Mouse (Mus musculus): ENCODE results near the gene Usp28. TPM values are rescaled to one million over a fixed set of nuclear protein-coding genes. Genes with fewer than 3 reads are reported as not detected.

The Usp28 gene
- polyA plus RNA-seq, 1 experiment from 2014 or later, result 121 TPM

DNA sequence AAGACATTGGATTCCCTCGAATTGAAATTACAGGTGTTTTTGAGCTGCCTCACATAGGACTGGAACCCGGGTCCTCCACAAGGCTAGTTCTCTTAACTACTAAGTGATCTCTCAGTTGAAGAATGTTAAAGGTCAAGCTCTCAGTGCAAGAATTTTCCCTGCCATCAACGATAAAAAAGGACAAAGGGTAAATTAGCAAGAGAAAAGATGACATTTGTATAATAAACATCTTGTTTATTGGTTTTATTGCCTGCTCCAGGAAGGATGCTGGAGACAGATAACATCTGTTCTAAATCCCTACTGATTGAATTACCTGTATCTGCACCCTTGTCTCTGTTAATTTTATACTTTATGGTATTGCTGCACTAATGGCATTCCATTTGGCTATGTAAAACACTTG is 68.9 kb downstream of the Usp28 start:
- Histone ChIP-seq H3K27ac (ENCODE audit: low read length) (no peak overlapping the region), H3K36me3 (ENCODE audit: control insufficient read depth, insufficient read depth) (0 out of 2 replicates have a peak, but pooled peaks cover 2% of the 10 kb centered on the region), H3K4me3 (ENCODE audit: low read length) (no peak overlapping the region), H3K9ac (ENCODE audit: low read length) (no peak overlapping the region), H3K27me3 (ENCODE audit: control insufficient read depth, insufficient read depth, low read length) (no peaks in the 10 kb centered on the region), H3K4me1 (ENCODE audit: control insufficient read depth, insufficient read depth, low read length) (peaks cover 18% of the 10 kb centered on the region), H3K9me3 (replicated peaks; ENCODE audit: control insufficient read depth, low read length) (no peaks in the 10 kb centered on the region), H3K4me2 (ENCODE audit: low read depth, low read length) (no peak overlapping the region)
- ATAC-seq (replicated peaks; ENCODE audit: extremely low read depth, insufficient read depth, low FRiP score), result no peak
- WGBS, result 78% methylated on average over 3 of the region's 3 CpGs

GRCm38 (mm10) chr9:49055333-49056205 is 70.4 kb downstream of the Usp28 start, which contains the start of gene Zw10:
Gene Zw10 (plus strand): TSS chr9:49055613.
- WGBS, result under 1% methylated on average over 53 of the region's 53 CpGs
- H3K27ac ChIP-seq (ENCODE audit: low read length), result peak within 1 kb of the TSS; percentile 79
- H3K36me3 ChIP-seq (ENCODE audit: control insufficient read depth, insufficient read depth), result peaks cover 2% of the 10 kb centered on the region; the same call in 1 of the 2 replicates
- peak within 1 kb of the TSS; percentile 86 for H3K4me2 ChIP-seq (ENCODE audit: low read depth, low read length)
- H3K27me3 ChIP-seq (ENCODE audit: control insufficient read depth, insufficient read depth, low read length), result no peaks in the 10 kb centered on the region
- no peaks in the 10 kb centered on the region for H3K9me3 ChIP-seq (replicated peaks; ENCODE audit: control insufficient read depth, low read length)
- peak within 1 kb of the TSS; percentile 95 for H3K9ac ChIP-seq (ENCODE audit: low read length)
- peak within 1 kb of the TSS; percentile 97 for H3K4me3 ChIP-seq (ENCODE audit: low read length)
- H3K4me1 ChIP-seq (ENCODE audit: control insufficient read depth, insufficient read depth, low read length), result peaks cover 18% of the 10 kb centered on the region
- ATAC-seq (replicated peaks; ENCODE audit: extremely low read depth, insufficient read depth, low FRiP score), result peak; percentile 98

GRCm38 (mm10) chr9:49076847-49077246 is 91.7 kb downstream of the Usp28 start:
- H3K36me3 ChIP-seq (ENCODE audit: control insufficient read depth, insufficient read depth), result peaks cover 54% of the 10 kb centered on the region

DNA sequence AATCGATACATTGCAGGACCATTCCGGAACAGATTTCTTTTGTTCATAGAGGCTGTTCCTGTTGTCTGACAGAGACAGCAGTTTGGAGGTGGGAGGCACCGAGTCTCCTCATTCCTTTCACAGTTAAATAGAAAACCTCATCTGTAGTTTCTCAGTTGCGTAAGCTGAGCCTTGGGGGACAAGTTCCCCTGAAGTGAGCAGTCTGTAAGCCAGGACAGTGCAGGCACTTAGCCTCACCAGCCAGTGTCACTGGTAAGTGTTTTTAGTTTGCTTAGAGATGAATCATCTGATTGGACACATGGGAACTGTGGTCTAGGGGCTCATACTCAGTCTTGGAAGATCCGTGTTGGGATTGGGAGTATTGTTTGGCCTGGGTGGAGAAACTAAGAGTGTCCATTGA is 95.9 kb downstream of the Usp28 start, which contains the start of gene Tmprss5:
Gene Tmprss5 (plus strand): TSS at position 154 of the 400 bp plus-strand sequence.
- Histone ChIP-seq H3K27ac (ENCODE audit: low read length) (no peak within 1 kb of the TSS), H3K36me3 (ENCODE audit: control insufficient read depth, insufficient read depth) (peaks cover 27% of the 10 kb centered on the region), H3K4me1 (ENCODE audit: control insufficient read depth, insufficient read depth, low read length) (peaks cover 4% of the 10 kb centered on the region), H3K4me3 (ENCODE audit: low read length) (no peak within 1 kb of the TSS), H3K9me3 (replicated peaks; ENCODE audit: control insufficient read depth, low read length) (no peaks in the 10 kb centered on the region), H3K4me2 (ENCODE audit: low read depth, low read length) (no peak within 1 kb of the TSS), H3K27me3 (ENCODE audit: control insufficient read depth, insufficient read depth, low read length) (no peaks in the 10 kb centered on the region), H3K9ac (ENCODE audit: low read length) (no peak within 1 kb of the TSS)
- WGBS, result 70% methylated on average over 5 of the region's 5 CpGs
- no peak for ATAC-seq (replicated peaks; ENCODE audit: extremely low read depth, insufficient read depth, low FRiP score)

More at GRCm38 (mm10) chr9:49076847-49077246, 91.7 kb downstream of the Usp28 start:
- no peak for ATAC-seq (replicated peaks; ENCODE audit: extremely low read depth, insufficient read depth, low FRiP score)
- H3K27ac ChIP-seq (ENCODE audit: low read length), result peak overlapping the region; percentile 32; the same call in 1 of the 2 replicates
- H3K4me3 ChIP-seq (ENCODE audit: low read length), result no peak overlapping the region
- no peaks in the 10 kb centered on the region for H3K9me3 ChIP-seq (replicated peaks; ENCODE audit: control insufficient read depth, low read length)
- peaks cover 4% of the 10 kb centered on the region for H3K4me1 ChIP-seq (ENCODE audit: control insufficient read depth, insufficient read depth, low read length)
- H3K9ac ChIP-seq (ENCODE audit: low read length), result no peak overlapping the region
- H3K4me2 ChIP-seq (ENCODE audit: low read depth, low read length), result no peak overlapping the region
- no peaks in the 10 kb centered on the region for H3K27me3 ChIP-seq (ENCODE audit: control insufficient read depth, insufficient read depth, low read length)
- 47% methylated on average over 3 of the region's 3 CpGs for WGBS

GRCm38 (mm10) chr9:49081561-49081960 is 96.4 kb downstream of the Usp28 start:
- no peak for ATAC-seq (replicated peaks; ENCODE audit: extremely low read depth, insufficient read depth, low FRiP score)
- H3K9me3 ChIP-seq (replicated peaks; ENCODE audit: control insufficient read depth, low read length), result no peaks in the 10 kb centered on the region
- WGBS, result 16% methylated on average over 4 of the region's 4 CpGs

GRCm38 (mm10) chr9:49087317-49087716 is 102.1 kb downstream of the Usp28 start:
- Histone ChIP-seq H3K4me1 (ENCODE audit: control insufficient read depth, insufficient read depth, low read length) (no peaks in the 10 kb centered on the region), H3K9me3 (replicated peaks; ENCODE audit: control insufficient read depth, low read length) (no peaks in the 10 kb centered on the region), H3K27me3 (ENCODE audit: control insufficient read depth, insufficient read depth, low read length) (no peaks in the 10 kb centered on the region), H3K4me3 (ENCODE audit: low read length) (no peak overlapping the region), H3K4me2 (ENCODE audit: low read depth, low read length) (no peak overlapping the region), H3K36me3 (ENCODE audit: control insufficient read depth, insufficient read depth) (no peaks in the 10 kb centered on the region), H3K9ac (ENCODE audit: low read length) (no peak overlapping the region), H3K27ac (ENCODE audit: low read length) (no peak overlapping the region)
- no peak for ATAC-seq (replicated peaks; ENCODE audit: extremely low read depth, insufficient read depth, low FRiP score)
- 77% methylated on average over 11 of the region's 11 CpGs for WGBS

More at GRCm38 (mm10) chr9:49081561-49081960, 96.4 kb downstream of the Usp28 start:
- Histone ChIP-seq H3K36me3 (ENCODE audit: control insufficient read depth, insufficient read depth) (peaks cover 27% of the 10 kb centered on the region), H3K9ac (ENCODE audit: low read length) (no peak overlapping the region), H3K27ac (ENCODE audit: low read length) (no peak overlapping the region), H3K27me3 (ENCODE audit: control insufficient read depth, insufficient read depth, low read length) (no peaks in the 10 kb centered on the region), H3K4me1 (ENCODE audit: control insufficient read depth, insufficient read depth, low read length) (peaks cover 4% of the 10 kb centered on the region), H3K4me2 (ENCODE audit: low read depth, low read length) (no peak overlapping the region), H3K4me3 (ENCODE audit: low read length) (no peak overlapping the region)

Other genes starting within 250 kb of the Usp28 start
- gene Zbtb16, start 149.2 kb upstream of the Usp28 start, polyA plus RNA-seq (2015; fragmentation: Nextera tagmentation; extraction: Ambion mirVana), result 10.4 and 10.5 TPM in 2 replicates
- gene Htr3a, start 74.3 kb upstream of the Usp28 start, polyA plus RNA-seq (2015; fragmentation: Nextera tagmentation; extraction: Ambion mirVana), result 1.0 and 1.8 TPM in 2 replicates
- gene Htr3b, start 20.4 kb upstream of the Usp28 start, polyA plus RNA-seq (2015; fragmentation: Nextera tagmentation; extraction: Ambion mirVana), result 0.07 and 0.08 TPM in 2 replicates
- 23.0 and 28.6 TPM in 2 replicates for gene Zw10, start 70.2 kb downstream of the Usp28 start, polyA plus RNA-seq (2015; fragmentation: Nextera tagmentation; extraction: Ambion mirVana)
- gene Tmprss5, start 95.9 kb downstream of the Usp28 start, polyA plus RNA-seq (2015; fragmentation: Nextera tagmentation; extraction: Ambion mirVana), result 0.06 and 0.24 TPM in 2 replicates

All from heart, embryonic 16.5 days (tissue).